Mouse (Mus musculus) thymus, postnatal 14 days (tissue): ENCODE results near the gene Slc39a11.
"Not testable (repeated sequence)": the region's sequence is repeated elsewhere in the genome, so short reads cannot be mapped to it uniquely, and the experiment has no call there.

Experiments used
- DNase-seq: peaks from one replicate; pipeline ENCODE4 v3.0.0; 2021

Gene Slc39a11

DNA sequence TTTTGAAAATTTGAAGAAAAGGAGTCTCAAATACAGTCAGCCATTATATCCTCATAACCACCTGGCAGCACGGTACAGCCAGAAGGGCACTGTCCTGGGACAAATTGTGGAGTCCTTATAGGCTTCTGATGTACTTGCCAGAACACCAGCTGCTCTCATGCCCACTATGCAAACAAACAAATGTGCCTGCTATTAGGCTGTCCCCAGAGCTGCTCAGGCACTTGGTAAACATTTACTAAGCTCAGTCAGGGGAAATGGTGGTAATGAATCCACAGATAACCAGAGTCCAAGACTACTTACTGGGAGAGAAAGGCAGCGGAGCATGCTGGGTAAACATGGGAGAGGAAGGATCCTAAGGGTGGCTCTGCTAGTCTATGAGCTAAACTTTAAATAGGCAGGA lies 17.2 kb upstream of the Slc39a11 start:
- DNase-seq, result no peak

DNA sequence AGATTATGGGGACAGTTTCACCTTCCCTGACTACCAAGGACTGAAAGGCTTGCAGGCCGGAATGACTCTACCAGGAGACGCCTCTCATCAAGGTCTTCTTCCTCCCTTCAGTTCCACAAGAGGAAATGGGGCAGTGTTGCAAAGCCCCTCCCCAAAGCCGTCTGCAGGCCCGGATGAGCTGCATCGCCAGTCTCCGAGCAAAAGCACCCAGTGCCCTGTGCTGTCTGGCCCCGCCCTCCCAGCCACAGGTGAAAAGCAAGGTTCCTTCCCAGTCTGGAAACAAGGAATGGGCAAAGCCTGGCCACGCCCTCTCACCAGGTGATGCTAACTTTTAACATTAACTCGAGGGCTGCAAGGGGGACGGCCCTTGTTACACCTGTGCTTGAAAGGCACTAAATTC lies 16.8 kb upstream of the Slc39a11 start:
- DNase-seq, result peak; percentile 61

DNA sequence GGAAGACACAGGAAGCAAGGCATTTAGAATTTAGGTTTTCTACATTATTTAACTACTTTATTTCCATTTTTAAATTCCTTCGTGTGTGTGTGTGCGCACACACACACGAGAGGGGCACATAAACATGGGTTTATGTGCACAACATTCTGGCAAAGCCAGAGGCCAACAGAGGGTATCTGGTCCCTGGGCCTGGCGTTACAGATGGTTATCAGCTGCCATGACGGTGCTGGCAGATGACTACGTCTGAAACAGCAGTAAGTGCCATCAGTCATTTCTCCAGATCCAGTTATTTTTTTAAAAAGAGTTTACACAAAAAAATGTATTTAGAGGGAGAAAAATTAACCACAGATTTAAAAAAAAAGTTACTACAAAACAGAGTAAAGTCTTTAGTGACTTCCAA lies 16.3 kb upstream of the Slc39a11 start:
- DNase-seq, result no peak

DNA sequence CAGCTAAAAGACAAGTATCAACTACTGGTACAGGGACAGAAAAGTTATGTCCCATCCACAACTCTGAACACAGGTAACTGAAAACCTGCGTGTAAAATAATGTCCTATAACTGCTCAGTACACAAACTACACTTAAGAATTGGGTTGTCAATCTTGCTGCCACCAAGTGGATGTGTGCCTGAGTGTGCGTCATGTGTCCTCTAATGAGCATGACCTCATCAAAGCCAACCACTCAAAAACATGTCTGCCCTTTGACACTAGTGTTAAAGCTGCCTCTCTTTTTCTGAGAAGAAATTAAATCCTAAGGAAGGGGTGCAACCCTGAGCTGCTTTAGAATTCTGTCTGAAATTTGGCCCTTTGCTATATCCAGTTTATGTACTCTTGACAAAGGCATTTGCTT lies 14.4 kb upstream of the Slc39a11 start:
- DNase-seq, result no peak

DNA sequence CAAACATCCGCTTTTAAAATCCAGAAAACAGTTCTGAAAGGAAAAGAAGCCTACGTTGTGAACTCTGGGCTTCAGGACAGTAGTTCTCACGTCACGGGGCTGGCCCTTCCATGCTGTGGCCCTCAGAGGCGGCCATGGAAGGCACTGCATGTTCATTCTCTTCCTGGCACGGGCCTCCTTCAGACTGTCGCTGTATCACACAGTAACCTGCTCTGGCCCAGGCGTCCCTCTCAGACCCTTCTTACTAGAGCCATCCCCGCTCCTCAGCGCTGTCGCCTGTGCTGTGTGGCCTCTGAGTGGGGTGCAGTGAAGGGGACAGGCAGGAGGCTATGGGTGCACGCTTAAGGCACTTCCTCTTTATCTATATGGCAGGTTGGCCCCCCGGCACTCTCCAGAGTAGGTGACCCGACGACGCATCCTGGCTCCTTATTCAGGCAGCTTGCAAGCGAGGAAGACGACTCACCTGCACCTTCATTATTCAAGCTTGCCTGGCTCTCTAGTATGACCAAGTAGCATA lies 12.0 kb upstream of the Slc39a11 start:
- DNase-seq, result no peak

DNA sequence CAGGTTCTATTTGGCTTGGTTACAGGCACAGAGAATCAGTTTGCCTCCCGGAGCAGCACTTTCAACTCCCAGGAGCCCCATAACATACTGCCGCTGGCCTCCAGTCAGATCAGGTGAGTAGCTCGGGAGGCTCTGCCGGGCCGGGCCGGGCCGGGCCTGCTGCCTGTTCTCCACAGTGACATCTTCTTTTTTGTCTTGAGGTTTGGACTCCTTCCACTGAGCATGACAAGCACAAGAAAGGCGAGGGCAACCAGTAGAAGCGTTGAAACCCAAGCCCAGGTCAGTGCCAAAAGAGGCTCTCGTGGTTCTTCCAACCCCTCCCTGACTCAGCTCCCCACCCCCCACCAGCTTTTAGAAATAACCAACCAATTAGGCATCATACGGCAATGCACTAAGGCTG lies 11.1 kb upstream of the Slc39a11 start:
- DNase-seq, result no peak

DNA sequence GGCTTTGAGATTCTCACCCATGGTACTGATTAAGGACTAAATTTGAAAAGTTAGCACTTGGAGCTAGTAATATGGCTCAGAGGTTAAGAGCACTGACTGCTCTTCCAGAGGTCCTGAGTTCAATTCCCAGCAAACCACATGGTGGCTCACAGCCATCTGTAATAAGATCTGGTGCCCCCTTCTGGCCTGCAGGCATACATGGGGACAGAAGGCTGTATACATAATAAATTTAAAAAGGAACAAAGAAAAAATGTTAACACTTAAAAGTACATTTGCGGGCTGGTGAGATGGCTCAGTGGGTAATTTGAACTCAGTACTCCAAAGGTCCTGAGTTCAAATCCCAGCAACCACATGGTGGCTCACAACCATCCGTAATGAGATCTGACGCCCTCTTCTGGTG lies 10.3 kb upstream of the Slc39a11 start:
- not testable (repeated sequence) for DNase-seq

DNA sequence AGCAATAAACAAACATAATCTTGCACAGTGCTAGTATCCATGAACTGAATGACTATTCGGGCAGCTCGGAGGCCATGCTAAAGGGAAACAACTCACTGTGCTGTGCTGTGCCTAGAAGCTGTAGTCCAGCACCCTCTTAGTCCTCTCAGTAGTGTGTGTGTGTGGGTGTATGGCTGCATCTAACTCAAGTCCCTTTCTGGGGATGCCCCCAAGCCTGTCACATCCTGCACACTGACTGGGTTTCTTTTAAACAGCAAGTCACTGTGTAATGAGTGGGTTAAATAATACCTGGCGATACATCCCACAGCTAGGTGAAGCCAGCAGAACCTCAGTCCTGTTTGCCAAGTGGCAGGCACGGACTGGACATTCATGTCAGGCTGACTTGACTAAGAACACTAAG lies 8.9 kb upstream of the Slc39a11 start:
- no peak for DNase-seq

DNA sequence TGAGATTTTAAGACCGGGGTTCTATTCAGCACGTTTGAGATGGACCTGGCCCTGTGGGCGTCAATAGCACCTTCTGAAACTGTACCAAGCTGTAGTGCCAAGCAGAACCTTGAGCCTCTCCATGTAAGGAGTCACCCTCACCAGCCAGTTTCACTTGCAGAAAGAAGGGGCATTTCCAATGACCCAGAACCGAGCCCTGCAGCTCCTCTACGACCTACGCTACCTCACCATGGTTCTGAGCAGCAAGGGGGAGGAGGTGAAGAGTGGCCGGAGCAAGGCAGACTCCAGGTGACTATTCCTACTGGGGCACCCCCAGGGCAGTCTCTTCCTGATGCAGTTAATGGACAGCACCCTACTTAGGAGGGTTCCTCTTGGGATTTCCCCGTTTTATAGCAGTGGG lies 8.4 kb upstream of the Slc39a11 start:
- no peak for DNase-seq

DNA sequence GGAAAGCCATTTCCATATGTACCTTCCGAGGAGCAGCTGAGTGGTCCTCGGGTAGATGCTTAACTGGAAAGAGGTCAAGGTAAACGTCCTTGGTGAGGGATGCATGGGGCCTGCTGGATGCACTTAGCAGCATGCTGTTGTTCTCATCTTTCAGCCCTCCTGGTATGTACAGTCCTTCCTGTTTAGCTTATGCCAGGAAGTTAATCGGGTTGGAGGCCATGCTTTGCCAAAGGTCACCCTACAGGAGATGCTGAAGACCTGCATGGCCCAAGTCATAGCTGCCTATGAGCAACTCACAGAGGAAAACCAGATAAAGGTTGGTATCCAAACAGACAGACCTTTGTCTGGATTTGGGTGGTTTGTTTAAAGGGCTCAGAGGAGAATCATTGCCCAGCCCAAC lies 7.3 kb upstream of the Slc39a11 start:
- no peak for DNase-seq

DNA sequence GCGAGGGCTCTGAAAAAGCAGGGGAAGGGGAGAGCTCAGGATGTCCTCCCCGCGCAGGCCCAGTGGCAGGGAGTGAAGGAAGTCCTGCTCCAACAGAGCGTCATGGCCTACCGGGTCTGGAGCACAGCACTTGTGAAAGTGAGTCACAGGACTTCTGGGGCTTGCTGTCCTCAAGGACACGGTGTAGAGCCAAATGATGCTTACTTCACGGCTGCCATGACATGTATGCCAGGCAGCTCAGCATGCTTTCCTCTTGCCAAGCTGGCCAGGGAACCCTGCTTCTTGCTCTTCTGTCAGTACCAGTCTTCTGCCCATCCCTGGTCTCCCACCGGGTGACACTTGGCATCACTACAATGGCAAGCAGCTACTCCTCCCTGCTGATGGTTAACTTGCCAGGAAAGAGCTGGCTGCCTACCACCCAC lies 6.6 kb upstream of the Slc39a11 start:
- no peak for DNase-seq

DNA sequence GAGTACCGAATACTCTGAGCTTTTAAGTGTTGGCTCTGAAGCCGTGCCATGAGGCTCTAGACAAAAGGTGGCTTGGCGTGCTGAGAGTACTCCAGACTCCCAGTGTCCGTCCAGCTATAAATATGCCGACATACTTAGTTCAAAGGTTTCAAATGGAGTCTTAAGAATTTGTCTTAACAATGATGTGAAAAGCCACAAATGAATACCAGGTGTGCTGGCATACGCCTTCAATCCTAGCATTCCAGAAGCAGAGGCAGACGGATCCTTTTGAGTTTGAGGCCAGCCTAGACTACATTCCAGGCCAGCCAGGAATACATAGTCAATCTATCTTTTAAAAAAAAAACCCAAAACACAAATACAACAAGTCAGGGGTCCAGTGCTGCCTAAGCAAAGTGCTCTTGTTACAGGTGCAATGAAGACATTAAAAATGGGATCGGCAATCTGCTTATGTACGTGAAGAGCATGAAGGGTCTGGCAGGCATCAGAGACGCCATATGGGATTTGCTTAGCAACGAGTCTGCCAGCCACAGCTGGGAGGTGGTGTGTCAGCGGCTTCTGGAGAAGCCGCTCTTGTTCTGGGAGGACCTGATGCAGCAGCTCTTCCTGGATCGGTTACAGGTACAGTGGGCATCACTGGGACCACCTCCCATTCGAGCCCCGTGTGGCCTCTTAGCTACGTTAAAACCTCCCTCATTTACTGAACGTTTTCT lies 4.8 kb upstream of the Slc39a11 start:
- no peak for DNase-seq

DNA sequence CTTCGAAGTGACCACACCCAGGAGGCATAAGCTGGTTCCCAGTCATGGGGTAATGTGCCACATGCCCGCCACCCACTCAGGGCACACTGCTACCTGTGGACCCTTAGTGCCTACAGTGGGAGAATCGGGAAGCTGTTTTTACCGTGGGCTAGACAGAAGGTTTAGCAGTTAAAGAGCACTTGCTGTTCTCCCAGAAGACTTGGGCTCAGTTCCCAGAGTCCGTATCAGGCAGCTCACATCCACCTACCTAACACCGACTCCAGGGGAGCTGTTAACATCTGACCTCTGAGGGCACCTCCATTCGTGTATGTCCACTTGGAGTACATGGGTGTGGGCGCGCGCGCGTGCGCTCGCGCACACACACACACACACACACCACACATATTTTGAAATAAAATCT lies 4.2 kb upstream of the Slc39a11 start:
- DNase-seq, result no peak

DNA sequence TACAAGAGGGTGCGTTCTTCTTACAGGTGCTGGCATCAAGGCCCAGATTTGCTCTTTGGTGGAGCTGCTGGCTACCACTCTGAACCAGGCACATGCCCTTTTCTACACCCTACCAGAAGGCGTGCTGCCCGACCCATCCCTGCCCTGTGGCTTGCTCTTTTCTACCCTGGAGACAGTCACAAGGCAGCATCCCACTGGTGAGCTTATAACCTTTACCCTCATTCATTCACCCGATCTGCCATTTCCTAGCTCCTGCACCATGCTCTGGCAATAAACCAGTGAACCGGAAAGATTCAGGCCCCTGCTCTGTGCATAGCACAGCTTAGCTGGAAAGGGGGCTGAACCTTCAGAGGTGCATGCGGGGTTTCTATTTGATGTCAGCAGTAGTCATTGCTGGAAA lies 2.6 kb upstream of the Slc39a11 start:
- DNase-seq, result no peak

DNA sequence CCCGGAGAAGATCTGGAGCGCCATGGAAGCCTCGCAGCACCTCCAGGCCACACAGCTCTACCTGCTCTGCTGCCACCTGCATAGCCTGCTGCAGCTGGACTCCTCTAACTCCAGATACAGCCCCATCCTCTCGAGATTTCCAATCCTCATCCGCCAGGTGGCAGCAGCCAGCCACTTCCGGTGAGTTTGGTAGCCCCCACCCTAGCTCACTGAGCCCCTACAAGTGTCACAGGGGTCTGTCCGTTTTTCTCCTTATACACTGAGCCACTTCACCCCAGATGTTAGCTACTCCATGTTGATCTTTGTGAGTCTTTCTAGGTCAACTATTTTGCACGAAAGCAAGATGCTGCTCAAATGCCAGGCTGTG lies 2.0 kb upstream of the Slc39a11 start:
- peak; percentile 60 for DNase-seq

DNA sequence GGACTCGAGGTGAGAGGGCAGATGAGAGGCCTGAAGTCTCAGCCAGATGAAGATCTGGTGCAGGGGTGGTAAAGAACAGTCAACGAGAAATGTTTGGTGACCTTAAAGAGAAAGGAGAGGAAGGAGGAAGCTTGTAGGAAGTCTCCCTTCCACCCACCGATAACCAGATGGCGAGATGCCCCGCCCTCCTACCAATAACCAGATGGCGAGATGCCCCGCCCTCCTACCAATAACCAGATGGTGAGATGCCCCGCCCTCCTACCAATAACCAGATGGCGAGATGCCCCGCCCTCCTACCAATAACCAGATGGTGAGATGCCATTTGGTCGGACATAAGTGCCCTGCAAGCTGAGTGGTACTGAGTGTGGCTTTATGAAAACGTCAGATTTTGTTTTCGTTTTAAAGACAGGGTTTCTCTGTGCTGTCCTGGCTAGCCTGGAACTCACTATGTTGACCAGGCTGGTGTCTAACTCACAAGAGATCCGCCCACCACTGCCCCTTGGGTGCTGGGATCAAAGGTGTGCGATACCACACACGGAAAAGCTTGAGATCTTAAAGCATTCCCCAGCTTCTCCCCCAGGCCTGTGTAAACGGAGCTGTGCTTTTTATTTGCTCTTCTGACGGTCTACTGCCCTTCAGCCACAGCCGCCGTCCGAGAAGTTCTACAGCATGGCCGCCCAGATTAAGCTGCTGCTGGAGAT lies 1.5 kb upstream of the Slc39a11 start:
- DNase-seq, result no peak

DNA sequence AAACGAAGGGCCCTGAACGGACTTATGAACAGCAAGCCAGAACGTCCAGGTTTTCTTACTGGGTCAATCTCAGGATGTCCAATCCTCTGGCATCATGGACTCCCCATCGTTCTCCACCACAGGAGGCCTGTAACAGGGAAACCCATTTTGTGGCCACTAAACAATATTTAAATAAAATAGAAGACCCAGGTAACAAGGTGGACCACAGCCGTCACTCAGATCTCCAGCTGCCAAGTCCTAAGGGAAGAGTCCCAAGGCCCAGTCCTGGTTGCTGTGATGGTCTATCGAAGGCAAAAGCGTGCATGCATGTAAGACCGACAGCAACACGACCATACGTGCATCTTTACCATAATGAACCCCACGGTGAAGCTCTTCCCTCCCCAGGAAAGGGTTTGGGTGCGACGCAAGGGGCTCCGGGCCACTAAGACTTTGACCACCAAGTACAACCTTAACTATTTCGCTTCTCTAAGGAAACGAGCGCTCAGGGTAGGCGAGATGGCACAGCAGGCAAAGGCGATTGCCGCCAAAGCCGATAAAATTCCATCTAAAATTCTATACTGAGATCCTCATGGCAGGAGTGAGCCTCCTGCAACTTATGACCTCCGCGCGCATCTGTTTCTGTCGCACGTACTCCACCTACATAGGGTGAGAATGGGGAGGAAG lies 1.1 kb downstream of the Slc39a11 start, which contains the start of gene Cog1:
Gene Cog1 (plus strand): TSS at position 480 of the 663 bp plus-strand sequence.
- no peak for DNase-seq

DNA sequence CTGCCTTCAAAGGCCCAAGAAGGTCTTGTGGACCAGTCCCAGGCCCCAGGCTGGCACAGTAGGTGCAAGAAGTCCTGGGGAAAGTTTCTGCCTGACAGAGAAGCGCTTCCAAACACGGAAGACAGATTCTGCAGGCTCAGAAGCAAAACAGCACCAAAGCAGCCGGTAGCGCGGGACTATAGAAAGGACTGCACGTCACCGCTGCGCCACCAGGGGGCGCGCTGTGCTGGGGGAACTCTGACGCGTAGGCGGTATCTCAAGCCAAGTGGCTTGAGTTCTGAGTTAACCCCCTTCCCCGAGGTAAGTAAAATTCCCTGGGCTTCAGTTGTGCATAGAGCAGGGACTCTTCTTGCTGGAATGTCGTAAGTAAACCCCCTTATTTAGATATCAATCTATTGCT lies 1.7 kb downstream of the Slc39a11 start:
- DNase-seq, result peak; percentile 91

DNA sequence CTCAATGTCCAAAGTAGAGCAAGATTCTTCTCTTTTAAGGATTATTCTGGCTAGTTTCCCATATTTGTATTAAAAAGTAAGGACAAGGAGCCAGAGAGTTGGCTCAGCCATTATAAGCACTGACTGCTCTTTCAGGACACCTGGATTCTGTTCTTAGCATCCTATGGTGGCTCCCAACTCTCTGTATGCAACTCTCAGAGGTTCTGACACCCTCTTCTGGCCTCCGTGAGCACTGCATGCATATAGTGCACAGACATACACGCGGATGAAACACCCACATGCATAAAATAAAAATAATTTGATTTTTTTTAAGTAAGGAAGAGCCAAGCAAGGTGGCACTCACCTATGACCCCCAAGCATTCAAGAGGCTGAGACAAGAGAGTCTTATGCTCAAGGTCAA lies 4.7 kb downstream of the Slc39a11 start:
- DNase-seq, result no peak

DNA sequence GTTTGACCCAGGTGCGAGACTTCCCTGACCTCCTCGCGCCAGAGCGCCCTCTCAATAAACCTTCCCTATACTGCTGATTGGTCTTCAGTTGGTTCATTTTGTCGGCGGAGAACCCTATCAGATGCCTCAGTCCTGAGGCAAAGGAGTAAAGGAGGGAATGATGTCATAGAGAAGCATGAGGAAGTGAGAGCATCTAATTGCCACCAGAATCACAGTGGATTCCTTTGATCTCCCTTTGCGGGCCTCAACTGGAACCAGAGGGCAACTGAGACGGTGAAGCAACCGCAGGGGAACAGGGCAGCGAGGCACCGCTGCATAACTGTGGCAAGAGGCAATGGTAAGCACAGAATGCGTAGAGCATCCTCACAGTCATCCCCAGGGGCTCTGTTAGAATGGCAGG lies 11.2 kb downstream of the Slc39a11 start:
- DNase-seq, result no peak

DNA sequence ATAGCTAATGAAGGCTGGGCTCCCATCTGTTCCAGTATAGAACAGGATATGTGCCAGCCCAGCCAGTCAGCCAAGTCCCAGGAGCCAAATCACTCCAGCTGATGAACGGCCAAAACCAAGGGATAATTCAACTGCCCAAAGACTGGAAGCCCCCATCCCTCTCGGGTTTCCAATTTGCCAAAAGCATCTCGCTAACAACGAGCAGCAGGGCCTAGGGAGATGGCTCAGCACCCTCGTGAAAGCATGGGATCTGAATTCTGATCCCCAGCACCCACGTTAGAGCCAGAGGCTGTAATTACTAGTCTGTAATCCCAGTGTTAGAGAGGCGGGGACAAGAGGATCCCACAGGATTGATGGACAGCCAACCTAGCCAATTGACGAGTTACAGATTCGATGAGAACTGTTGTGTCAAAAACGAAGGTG lies 15.2 kb downstream of the Slc39a11 start:
- DNase-seq, result no peak

DNA sequence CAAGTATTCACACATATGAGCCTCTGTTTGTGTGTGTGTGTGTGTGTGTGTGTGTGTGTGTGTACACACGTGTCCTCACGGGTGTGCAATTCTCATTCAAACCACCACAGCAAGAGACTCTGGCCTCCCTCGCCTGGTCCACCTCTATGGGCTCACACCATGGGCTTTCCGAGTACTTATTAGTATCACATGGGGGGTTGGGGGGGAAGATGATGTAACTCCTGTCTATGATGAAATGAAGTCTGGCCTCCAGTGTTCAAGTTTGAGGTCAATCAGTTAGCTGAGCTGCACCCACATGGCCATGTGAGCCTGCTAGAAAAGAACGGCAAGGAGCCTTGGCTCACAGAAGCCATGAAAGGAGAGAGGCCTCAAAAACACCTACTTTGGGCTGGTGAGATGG lies 16.5 kb downstream of the Slc39a11 start:
- DNase-seq, result no peak

DNA sequence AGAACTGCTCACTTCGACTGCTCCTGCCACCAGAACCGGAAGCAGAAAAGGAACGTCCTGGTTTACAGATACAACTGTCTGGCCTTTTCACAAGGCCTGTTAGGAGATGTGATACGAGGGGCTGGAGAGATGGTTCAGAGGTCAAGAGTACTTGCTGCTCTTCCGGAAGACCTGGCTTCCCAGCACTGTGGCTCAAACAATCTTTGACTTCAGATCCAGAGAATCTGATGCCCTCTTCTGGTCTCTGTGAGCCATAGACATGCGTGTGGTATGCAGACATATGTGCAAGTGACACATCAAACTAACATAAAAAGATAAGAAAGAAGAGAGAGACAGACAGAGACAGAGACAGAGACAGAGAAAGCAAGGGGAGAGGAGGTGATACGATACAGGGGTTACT lies 17.6 kb downstream of the Slc39a11 start:
- no peak for DNase-seq

DNA sequence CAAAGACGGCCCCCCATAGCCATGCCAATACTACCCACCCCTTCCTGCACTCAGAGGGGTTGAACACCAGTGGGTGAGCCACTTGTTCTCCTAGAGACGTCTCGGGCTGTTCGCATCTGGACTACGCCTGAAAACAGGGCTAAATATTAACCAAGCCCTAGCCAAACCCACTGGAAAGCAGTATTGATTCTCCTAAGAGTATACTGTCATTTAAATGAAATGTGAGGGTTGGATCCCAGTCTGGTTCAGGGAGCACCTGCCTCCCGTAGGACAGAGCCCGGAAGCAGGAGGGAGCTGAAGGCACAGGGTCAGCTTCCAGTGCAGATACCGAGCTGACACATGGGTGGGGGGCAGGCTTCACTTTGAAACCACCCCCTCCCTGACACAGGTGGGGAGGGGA lies 18.0 kb downstream of the Slc39a11 start:
- DNase-seq, result no peak
